Mouse (Mus musculus): ENCODE measurements around the gene Ntn3.
A peak's percentile ranks its signal among the peaks of the same experiment; 100 is the strongest.

Gene Ntn3

GRCm38 (mm10) chr17:24211631-24212440 lies 2.5 kb upstream of the Ntn3 start:
- no peak for DNase-seq (ENCODE audit: low spot score)

- DNase-seq (ENCODE audit: low spot score) = no peak
These were observed 1.3 kb upstream of the Ntn3 start for GRCm38 (mm10) chr17:24210591-24210990.

GRCm38 (mm10) chr17:24209916-24210240 lies 547 bp upstream of the Ntn3 start:
- peak; percentile 57 for DNase-seq (ENCODE audit: low spot score)

GRCm38 (mm10) chr17:24208641-24209042 lies 689 bp downstream of the Ntn3 start:
- peak; percentile 62 for DNase-seq (ENCODE audit: low spot score)

- DNase-seq (ENCODE audit: low spot score) = no peak
These were observed 1.3 kb downstream of the Ntn3 start for GRCm38 (mm10) chr17:24207768-24208640.

GRCm38 (mm10) chr17:24206451-24207351 lies 2.6 kb downstream of the Ntn3 start:
- DNase-seq (ENCODE audit: low spot score) = no peak

- no peak for DNase-seq (ENCODE audit: low spot score)
These were observed 3.4 kb downstream of the Ntn3 start for GRCm38 (mm10) chr17:24205908-24206361.

- peak; percentile 95 for DNase-seq (ENCODE audit: low spot score)
These were observed 3.9 kb downstream of the Ntn3 start, which contains the start of gene Tbc1d24 for GRCm38 (mm10) chr17:24205284-24205888. Tbc1d24 (minus strand) TSS chr17:24205562.

- peak; percentile 45 for DNase-seq (ENCODE audit: low spot score)
These were observed 4.5 kb downstream of the Ntn3 start for GRCm38 (mm10) chr17:24204846-24205245.

GRCm38 (mm10) chr17:24203611-24204534 lies 5.5 kb downstream of the Ntn3 start:
- DNase-seq (ENCODE audit: low spot score) = no peak

- no peak for DNase-seq (ENCODE audit: low spot score)
These were observed 6.3 kb downstream of the Ntn3 start for GRCm38 (mm10) chr17:24203068-24203467.

GRCm38 (mm10) chr17:24201092-24201491 lies 8.2 kb downstream of the Ntn3 start:
- no peak for DNase-seq (ENCODE audit: low spot score)

- no peak for DNase-seq (ENCODE audit: low spot score)
These were observed 9.6 kb downstream of the Ntn3 start for GRCm38 (mm10) chr17:24199741-24200140.

GRCm38 (mm10) chr17:24199252-24199651 lies 10.1 kb downstream of the Ntn3 start:
- DNase-seq (ENCODE audit: low spot score) = no peak

GRCm38 (mm10) chr17:24197032-24197824 lies 12.1 kb downstream of the Ntn3 start:
- no peak for DNase-seq (ENCODE audit: low spot score)

GRCm38 (mm10) chr17:24195349-24195748 lies 14.0 kb downstream of the Ntn3 start:
- DNase-seq (ENCODE audit: low spot score) = no peak

GRCm38 (mm10) chr17:24193769-24194168 lies 15.6 kb downstream of the Ntn3 start:
- no peak for DNase-seq (ENCODE audit: low spot score)

GRCm38 (mm10) chr17:24193268-24193667 lies 16.1 kb downstream of the Ntn3 start:
- DNase-seq (ENCODE audit: low spot score) = no peak

GRCm38 (mm10) chr17:24192848-24193247 lies 16.5 kb downstream of the Ntn3 start:
- DNase-seq (ENCODE audit: low spot score) = no peak

GRCm38 (mm10) chr17:24191481-24191880 lies 17.9 kb downstream of the Ntn3 start:
- no peak for DNase-seq (ENCODE audit: low spot score)
